Comparison of ENCODE assay signal across 7 mouse cellular contexts in genomic region chr12:101816810-101817209, GRCm38 (mm10). TPM values are rescaled to one million over a fixed set of nuclear protein-coding genes. Genes with fewer than 3 reads are reported as not detected.
A peak's percentile ranks its signal among the peaks of the same experiment; 100 is the strongest.
DNase-seq lines count a peak whose midpoint lies in the region; ATAC-seq lines count a peak whose summit lies in the region.

No protein-coding gene starts in this region.

- no peak overlapping the region for H3K9ac ChIP-seq in midbrain, embryonic 11.5 days (ENCODE audit: low read length)
- no peak overlapping the region for H3K9ac ChIP-seq in midbrain, embryonic 15.5 days
- H3K9ac ChIP-seq in limb, embryonic 15.5 days, result no peak overlapping the region
- H3K9ac ChIP-seq in stomach, embryonic 15.5 days, result no peak overlapping the region

- H3K27me3 ChIP-seq in midbrain, embryonic 11.5 days (ENCODE audit: control insufficient read depth, insufficient read depth, low read length), result peaks cover 4% of the 10 kb centered on the region; the same call in 1 of the 2 replicates
- H3K27me3 ChIP-seq in midbrain, embryonic 15.5 days (replicated peaks), result peaks cover 12% of the 10 kb centered on the region; the same call in 1 of the 2 replicates
- H3K27me3 ChIP-seq in limb, embryonic 15.5 days, result no peaks in the 10 kb centered on the region
- H3K27me3 ChIP-seq in stomach, embryonic 15.5 days (replicated peaks), result no peaks in the 10 kb centered on the region

- H3K4me1 ChIP-seq in midbrain, embryonic 11.5 days (ENCODE audit: control insufficient read depth, insufficient read depth, low read length), result peaks cover 6% of the 10 kb centered on the region; the same call in 1 of the 2 replicates
- peaks cover 17% of the 10 kb centered on the region for H3K4me1 ChIP-seq in midbrain, embryonic 15.5 days
- H3K4me1 ChIP-seq in limb, embryonic 15.5 days, result peaks cover 22% of the 10 kb centered on the region
- peaks cover 14% of the 10 kb centered on the region; the same call in 1 of the 2 replicates for H3K4me1 ChIP-seq in stomach, embryonic 15.5 days

- no peaks in the 10 kb centered on the region for H3K9me3 ChIP-seq in midbrain, embryonic 11.5 days (ENCODE audit: control insufficient read depth, low read length)
- H3K9me3 ChIP-seq in midbrain, embryonic 15.5 days, result no peaks in the 10 kb centered on the region
- no peaks in the 10 kb centered on the region for H3K9me3 ChIP-seq in limb, embryonic 15.5 days
- H3K9me3 ChIP-seq in stomach, embryonic 15.5 days, result no peaks in the 10 kb centered on the region

- no peak overlapping the region for H3K27ac ChIP-seq in midbrain, embryonic 11.5 days (ENCODE audit: low read depth, low read length)
- H3K27ac ChIP-seq in midbrain, embryonic 15.5 days, result no peak overlapping the region
- H3K27ac ChIP-seq in limb, embryonic 15.5 days, result peak overlapping the region; percentile 72
- no peak overlapping the region for H3K27ac ChIP-seq in stomach, embryonic 15.5 days

- H3K4me2 ChIP-seq in midbrain, embryonic 11.5 days, result no peak overlapping the region
- no peak overlapping the region for H3K4me2 ChIP-seq in midbrain, embryonic 15.5 days
- H3K4me2 ChIP-seq in limb, embryonic 15.5 days, result peak overlapping the region; percentile 38
- H3K4me2 ChIP-seq in stomach, embryonic 15.5 days, result peak overlapping the region; percentile 38; the same call in 1 of the 2 replicates

- no peaks in the 10 kb centered on the region for H3K36me3 ChIP-seq in midbrain, embryonic 11.5 days (ENCODE audit: control insufficient read depth, insufficient read depth, low read length)
- H3K36me3 ChIP-seq in midbrain, embryonic 15.5 days (replicated peaks), result no peaks in the 10 kb centered on the region
- H3K36me3 ChIP-seq in limb, embryonic 15.5 days, result 0 out of 2 replicates have a peak, but pooled peaks cover under 1% of the 10 kb centered on the region
- H3K36me3 ChIP-seq in stomach, embryonic 15.5 days, result no peaks in the 10 kb centered on the region

- H3K4me3 ChIP-seq in midbrain, embryonic 11.5 days (ENCODE audit: low read depth, low read length), result no peak overlapping the region
- H3K4me3 ChIP-seq in midbrain, embryonic 15.5 days, result no peak overlapping the region
- H3K4me3 ChIP-seq in limb, embryonic 15.5 days, result peak overlapping the region; percentile 55
- no peak overlapping the region for H3K4me3 ChIP-seq in stomach, embryonic 15.5 days (replicated peaks)

- no peak for ATAC-seq in midbrain, embryonic 11.5 days (ENCODE audit: low FRiP score)
- no peak for ATAC-seq in midbrain, embryonic 15.5 days (replicated peaks)
- ATAC-seq in common myeloid progenitor, adult 5-6 weeks (replicated peaks; ENCODE audit: low read depth, poor library complexity, severe bottlenecking), result peak; percentile 55
- no peak for ATAC-seq in limb, embryonic 15.5 days (ENCODE audit: insufficient number of reproducible peaks, low FRiP score, low TSS enrichment, low read depth)
- ATAC-seq in stomach, embryonic 15.5 days (ENCODE audit: insufficient read depth, low FRiP score, low read depth), result no peak

- peak; percentile 85 for DNase-seq in midbrain, embryonic 11.5 days (ENCODE audit: low spot score, missing footprints)
- DNase-seq in right cerebral cortex, adult 18-20 months, result no peak
- DNase-seq in layer of hippocampus, postnatal 25 days (ENCODE audit: extremely low spot score in 1 of 2, low spot score in 1 of 2), result no peak

- WGBS in midbrain, embryonic 11.5 days, result 45% methylated on average over 5 of the region's 5 CpGs
- 47% methylated on average over 5 of the region's 5 CpGs for WGBS in midbrain, embryonic 15.5 days
- 46% methylated on average over 5 of the region's 5 CpGs for WGBS in limb, embryonic 15.5 days
- WGBS in stomach, embryonic 15.5 days, result 48% methylated on average over 5 of the region's 5 CpGs

RNA-seq across cellular contexts. Expression of gene Fbln5, which starts 2.0 kb away (rescaled TPM):
- 14.5 and 17.2 TPM in 2 replicates for polyA plus RNA-seq in midbrain, embryonic 11.5 days (2014; fragmentation: Nextera tagmentation; extraction: Ambion mirVana)
- polyA plus RNA-seq in midbrain, embryonic 15.5 days (2015; fragmentation: Nextera tagmentation; extraction: Ambion mirVana), result 10.1 and 11.6 TPM in 2 replicates
- total RNA-seq in common myeloid progenitor, adult 5-6 weeks (2017), result not detected in 2 replicates
- 220 and 222 TPM in 2 replicates for polyA plus RNA-seq in limb, embryonic 15.5 days (2015; fragmentation: Nextera tagmentation; extraction: Ambion mirVana)
- 51.7 and 61.1 TPM in 2 replicates for polyA plus RNA-seq in stomach, embryonic 15.5 days (2015; fragmentation: Nextera tagmentation; extraction: Ambion mirVana)
- total RNA-seq in layer of hippocampus, postnatal 25 days (2021), result 1 to 10 TPM; 5.4 to 5.5 TPM

Comparison
In these comparisons a context has a peak if more than half of its experiments do, and no peak if none do; other contexts are left out.
1. H3K4me2 ChIP-seq: peak in limb, embryonic 15.5 days (single experiment) and stomach, embryonic 15.5 days (single experiment); none in midbrain, embryonic 11.5 days (single experiment) and midbrain, embryonic 15.5 days (single experiment).